Mouse (Mus musculus) right cerebral cortex, postnatal 36 days (tissue): ENCODE measurements around the gene Tgif2.
"Not testable (repeated sequence)": the region's sequence is repeated elsewhere in the genome, so short reads cannot be mapped to it uniquely, and the experiment has no call there.

Source experiments
- DNase-seq, 2 experiments: peaks; one replicate each; pipeline ENCODE4 v3.0.0; 2022; ENCODE audit warnings: low spot score in 2 of 2, mixed read lengths in 1 of 2

Gene Tgif2

DNA sequence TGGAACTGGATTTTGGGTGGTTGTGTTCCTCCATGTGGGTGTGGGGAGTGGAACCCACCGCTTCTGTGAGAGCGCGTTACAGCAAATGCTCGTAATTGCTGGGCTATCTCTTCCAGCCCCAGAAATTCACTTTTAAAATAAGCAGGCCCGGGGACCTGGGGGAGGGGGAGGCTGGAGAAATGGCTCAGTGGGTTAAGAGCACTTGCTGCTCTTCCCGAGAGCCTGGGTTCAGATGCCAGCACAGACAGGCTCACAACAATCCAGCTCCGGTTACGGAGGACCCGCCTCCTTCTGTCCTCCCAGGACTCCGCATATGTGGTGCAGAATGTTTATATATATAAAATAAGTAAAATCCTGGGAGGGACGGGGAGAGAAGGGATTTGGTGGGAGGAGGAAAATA, 2.9 kb downstream of the Tgif2 start:
- no peak for DNase-seq

DNA sequence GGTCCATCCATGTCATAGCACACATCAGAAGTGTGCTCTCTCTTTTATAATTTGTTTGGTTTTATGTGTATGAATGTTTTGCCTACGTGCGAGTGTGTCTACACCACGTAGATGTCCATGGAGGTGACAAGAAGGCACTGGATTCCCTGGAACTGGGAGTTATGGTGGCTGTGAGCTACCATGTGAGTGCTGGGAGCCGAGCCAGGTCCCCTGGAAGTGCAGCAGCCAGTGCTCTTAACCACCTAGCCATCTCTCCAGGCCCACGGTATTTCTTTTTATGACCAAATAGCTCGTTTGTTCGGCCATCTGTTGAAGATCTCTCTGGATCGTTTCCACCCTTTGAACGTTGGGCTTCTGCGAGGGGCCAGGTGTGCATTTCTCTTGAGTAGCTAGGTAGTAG, 3.5 kb downstream of the Tgif2 start:
- DNase-seq: no peak

DNA sequence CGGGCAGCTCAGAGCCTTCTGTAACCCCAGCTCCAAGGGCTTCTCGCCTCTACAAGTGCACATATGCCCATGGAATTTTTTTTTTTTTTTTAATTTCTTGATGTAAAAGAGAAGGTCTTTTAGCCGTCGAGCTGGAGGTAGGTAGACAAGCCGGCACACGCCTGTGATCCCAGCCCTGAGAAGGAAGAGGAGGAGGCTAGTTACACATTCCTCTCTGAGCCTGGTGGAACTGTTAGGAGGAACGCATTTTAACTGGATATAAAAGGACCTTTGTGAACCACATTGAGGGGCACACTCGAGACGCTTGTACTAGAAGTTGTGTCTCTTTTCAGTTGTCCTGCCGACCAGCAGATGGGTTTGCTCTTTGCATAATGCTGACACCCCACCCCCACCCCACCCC, 4.9 kb downstream of the Tgif2 start:
- DNase-seq: no peak

DNA sequence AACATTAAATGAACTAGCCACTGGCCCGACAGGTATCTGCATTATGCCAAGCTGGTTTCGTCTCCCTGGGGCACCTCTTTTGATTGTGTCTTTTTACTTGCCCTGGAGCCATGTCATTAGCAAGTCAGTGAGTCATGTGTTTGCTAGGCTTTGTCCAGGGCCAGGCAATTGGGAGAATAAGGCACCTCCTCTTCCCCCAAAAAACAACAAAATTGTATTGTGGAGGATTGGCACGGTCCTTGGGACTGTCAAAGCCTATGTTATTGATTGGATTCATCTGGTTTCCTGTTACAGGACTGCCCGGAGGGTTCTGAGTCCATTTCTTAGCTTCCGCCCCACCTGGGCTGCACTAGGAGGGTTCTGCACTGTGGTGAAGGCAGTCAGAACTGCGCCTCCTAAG, 7.8 kb downstream of the Tgif2 start:
- no peak for DNase-seq

DNA sequence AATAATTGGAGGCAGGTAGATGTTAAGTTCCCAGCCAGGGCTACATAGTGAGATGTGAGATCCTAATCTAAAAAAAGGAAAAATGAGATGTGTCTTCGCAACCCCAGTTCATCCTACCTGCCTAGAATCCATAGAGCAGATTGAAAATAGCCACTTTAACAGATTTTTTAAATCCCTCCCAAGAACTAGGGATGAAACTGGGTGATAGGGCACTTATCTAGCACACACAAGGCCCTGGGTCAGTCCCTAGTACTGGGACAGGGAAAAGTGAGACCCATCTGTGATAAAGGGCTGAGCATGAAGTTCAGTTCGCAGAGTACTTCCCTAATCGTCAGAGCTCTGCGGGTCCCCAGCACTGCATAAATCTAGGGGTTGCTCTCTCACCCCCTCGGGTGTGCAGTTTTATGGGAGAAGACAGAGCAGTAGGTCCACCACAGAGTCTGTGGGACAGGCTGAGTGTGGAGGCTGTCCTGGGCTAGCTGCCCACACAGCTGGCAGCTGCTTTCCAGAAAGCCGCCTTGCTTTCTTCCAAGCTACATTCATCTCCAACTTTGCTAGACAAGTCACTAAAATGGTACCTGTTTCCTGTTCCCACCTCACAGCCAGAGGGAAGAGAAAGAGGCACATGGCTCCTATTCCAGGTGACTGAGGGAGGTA, 8.8 kb downstream of the Tgif2 start:
- DNase-seq: no peak

DNA sequence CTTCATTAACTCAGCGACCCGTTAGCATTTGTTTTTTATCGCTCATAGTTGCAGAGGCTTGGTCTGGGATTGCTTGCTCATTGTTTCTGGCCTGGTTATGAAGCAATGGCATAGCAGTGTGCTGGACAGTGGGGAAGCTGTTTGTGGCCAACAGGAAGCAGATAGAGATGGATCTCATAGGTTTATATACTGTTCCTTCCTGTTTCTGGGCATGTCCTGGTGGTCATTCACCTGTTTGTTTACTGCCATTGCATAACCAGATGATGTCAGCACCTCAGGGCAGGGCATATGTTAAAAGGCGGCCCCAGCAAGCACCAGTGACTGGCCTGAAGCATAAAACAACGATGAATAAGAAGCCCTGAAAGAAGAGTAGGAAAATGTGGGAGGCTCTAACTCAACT, 10.7 kb downstream of the Tgif2 start:
- DNase-seq: no peak

DNA sequence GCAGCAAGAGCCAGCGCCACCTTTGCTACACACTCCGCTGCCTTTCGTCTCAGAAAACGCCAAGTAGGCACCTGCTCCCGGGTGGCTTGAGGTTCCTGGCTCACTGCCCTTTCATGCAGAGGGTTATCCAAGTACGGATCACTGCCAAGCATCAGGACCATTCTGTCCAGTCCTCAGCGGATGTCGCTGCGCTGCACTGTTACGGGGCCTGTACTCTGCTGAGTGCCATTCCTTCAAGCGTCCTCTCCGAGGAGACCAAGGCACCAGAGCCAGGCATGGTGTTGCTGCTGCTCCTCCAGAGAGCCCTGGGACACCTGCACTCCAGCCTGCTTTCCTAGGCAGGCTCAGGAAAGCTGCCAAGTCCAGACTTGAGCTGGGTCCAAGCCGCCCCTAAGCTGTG, 13.8 kb downstream of the Tgif2 start:
- not testable (repeated sequence) for DNase-seq

DNA sequence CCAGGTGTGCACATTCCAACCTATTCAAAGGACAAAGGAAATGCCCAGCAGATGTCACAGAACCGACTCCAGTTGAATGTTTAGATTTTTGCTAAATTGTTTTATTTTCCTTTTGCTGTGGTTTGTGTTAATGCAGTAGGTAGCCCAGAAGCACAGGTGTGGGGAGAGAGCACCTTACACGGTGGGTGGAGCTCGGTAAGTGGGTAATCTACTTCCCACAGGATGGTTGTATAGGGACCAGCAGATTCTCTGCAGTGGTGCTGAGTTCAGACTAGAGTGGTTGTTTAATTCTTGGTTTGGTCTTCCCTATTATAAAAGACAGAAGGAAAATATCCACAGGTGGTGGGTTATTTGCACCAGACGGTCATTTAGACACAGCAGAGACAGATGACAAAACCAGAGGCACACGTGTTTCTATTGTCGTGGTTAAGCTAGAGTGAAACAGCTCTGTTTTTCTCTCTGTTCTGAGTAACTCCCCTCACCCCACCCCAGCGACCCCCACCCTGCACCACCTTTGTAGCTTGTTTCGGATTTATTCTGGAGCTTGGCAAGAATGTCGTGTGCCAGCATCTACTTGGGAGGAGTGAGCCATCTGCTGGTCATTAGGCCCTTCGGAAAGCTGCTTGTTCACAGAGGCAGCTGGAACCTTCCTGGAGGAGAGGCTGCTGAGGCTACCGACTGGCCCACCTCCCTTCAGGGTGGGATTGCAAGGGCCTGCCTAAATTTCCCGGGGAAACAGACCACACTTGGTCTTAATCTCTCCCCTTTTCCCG, 14.4 kb downstream of the Tgif2 start:
- DNase-seq: not testable (repeated sequence)

DNA sequence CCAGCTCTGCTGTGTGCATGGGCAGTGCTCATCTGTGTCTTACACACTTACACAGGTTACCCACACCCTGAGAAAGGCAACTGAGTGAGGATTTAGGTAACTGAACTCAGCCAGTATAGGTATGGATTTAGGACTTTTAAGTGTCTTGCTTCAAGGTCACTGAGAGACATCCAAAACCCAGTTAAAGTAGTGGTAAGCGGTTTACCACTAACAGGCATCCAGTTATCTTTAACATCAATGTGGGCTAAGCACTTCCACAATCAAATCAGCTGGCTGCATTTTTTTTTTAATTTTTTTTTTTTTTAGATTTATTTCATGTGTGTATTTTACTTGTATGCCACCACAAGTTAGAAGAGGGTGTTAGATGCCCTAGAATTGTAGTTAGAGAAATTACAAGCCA, 16.5 kb downstream of the Tgif2 start:
- no peak for DNase-seq

DNA sequence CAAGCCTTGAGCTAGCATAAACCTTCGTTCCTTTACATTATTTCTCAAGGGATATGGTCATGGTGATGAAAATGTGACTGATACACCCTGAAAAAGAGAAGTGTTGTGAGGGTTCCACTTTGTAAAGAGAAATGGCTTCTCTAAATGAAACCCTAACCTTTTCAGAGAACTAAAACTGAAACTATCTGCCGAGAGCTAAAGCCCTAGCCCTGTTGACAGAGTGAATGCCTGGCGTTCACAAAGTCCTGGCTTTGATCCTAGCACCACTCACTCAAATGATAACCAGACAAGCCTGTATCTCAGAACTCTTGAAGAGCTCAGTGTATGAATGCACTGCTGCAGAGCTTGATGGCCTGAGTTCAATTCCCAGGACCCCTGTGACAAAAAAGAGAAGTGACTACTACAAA, 17.6 kb downstream of the Tgif2 start:
- no peak for DNase-seq

DNA sequence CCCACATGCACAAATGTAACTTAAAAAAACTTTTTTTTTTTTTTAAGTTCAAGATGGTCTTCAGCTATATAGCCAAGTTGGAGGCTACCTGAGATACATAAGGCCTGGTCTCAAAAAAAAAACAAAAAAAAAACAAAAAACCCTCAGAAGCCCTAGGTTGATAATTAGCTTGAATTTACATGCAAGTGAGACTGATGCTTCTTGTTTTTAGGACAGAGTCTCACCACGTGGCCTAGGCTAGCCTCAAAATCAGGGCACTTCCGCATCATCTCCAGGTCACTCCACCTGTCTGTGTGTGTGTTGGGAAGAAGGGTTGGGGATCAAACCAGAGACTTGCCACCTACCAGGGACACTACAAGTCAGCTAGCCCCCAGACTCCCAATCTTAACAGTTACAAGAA, 18.0 kb downstream of the Tgif2 start, which contains the start of gene 4930518I15Rik:
4930518I15Rik (minus strand) TSS at position 112 of the 400 bp plus-strand sequence.
- DNase-seq: no peak

DNA sequence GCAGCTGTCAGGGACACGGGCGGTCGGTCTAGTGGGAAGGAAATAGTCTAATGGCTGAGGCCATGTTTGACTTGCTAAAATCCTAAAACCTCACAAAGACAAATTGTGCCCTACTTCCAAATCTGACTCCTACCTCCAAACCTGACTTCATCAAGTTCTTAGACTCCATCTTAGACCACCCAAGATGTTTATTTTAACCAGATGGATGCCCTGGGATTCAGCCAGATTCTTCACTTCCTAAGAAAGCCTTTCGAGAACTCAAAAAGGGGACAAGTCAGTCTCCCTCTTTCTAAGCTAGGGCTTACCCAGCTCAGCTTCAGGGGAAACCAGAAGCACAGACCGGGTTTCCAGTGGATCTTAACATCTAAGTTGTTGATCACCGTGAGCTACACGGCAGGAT, 18.9 kb downstream of the Tgif2 start:
- no peak for DNase-seq

DNA sequence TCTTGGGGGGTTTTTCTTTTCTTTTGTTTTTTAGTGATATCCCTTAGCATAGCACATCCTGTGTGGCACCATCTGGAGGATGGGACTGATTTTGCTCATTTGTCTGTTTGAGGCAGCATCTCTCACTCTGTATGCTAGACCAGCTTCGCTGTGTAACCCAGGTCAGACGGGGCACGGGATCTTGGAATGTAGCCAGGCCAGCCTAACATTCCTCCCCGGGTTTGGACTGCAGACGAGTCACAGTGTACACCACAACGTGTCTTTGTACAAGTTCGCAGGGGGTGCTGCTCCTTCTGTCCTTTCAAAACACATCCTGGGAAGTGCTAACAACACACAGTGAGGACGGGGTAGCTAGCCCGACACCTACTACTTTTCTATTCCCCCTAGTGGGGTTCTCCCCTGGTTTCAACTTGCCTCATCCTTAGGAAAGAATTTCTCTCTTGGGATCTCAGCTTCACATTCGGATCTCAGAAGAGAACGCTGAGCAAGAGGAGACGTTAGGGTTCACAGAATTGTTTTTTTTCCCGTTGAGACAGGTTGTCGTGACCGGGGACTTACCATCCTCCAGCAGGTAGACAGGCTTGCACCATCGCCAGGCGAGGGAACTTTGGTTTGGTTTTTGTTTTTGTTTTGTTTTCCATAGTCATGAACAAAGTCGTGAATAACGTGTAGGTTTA, 22.4 kb downstream of the Tgif2 start:
- DNase-seq: no peak

DNA sequence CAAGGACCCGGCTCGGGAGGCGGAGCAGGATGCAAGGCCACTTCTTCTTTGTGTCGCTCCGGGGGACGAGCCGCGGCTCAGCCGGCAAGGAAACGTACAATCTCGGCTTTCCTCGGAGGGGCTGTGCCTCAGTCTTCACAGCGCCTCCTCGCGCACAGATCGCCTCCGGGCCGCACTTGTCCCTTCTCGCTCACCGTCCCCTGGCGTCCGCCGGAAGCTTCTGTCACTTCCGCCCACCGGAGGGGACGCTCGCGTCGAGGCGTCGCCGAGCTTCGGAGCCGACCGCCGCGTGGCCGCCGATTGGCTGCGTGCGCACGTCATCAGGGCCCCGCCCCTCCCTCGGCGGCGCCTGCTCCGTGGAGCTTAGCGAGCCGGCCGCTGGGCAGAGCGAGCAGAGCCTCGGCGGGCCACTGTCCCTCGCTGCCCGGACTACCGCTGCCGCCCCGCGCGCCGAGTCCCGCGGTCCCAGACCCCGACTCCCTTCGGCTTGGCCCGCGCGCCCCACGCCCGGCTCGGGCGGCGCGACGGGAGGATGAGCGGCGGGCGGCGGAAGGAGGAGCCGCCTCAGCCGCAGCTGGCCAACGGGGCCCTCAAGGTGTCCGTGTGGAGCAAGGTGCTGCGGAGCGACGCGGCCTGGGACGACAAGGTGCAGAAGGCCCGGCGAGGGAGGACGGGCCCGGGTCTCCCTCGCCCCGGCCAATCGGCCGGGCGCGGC, 23.1 kb downstream of the Tgif2 start, which contains the start of gene Rab5if:
Rab5if (plus strand) TSS at position 357 of the 715 bp plus-strand sequence.
- DNase-seq: peak; percentile 95 to 96

DNA sequence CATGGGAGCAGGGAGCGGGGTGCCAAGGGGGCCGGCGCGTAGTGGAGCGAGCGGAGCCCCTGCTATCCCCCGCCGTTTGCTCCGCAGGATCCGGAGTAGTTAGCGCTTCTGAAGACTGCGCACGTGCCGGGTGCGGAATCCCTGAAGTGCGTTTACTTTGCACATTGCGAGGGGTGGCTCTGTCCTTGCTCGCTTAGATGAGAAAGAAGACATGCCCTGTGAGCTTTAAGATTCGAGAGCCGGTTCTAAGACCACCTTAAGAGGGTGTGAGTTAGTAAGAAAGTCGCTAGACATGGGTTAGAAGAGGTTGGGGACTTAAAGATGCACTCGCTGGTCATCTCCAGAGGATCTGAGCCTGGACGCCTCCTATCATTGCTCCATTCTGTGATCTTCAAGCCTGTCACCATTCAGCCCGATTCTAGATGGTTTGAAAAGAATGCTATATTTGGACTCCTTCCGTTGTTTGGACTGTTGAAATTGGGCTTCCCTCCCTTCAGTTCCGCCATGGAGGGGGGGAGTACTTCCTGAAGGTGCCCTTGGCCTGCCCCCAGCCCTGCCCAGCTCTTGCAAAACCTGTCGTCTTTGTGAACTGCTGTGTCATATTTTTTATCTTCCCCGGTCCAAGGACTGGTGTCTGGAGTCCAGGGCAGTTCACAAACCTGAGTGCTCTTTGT, 23.8 kb downstream of the Tgif2 start:
- DNase-seq: no peak

DNA sequence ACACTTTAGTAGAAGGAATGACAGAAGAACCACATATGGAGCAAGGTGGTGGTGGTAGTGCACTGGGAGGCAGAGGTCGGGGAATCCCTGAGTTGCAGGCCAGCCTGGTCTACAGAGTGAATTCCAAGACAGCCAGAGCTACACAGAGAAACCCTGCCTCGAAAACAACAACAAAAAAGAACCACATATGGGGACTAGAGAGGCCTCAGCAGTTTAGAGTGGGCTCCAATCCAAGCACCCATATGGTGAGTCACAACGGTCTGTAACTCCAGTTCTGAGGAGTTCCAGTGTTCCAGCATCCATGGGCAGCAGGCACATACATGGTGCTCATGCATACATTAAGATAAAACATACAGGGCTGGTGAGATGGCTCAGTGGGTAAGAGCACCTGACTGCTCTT, 24.7 kb downstream of the Tgif2 start:
- DNase-seq: no peak

DNA sequence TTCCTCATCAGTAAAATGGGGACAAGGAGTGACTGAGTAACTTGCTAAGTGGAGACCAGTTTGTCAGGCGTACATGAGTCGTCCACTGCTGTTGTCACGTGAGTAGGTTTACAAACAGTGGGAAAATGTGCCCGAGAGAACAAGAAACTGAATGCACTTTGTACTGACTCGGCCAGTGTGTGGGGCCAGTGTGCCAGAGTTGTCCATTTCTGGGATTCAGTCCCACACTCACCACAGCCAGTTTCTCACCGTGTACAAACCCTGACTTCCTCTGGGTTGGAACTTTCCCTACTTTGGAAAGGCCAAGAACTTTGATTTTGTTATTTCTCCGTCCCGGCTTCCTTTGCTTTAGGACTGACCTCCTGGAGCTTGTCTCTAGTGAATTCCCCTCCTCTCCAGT, 29.2 kb downstream of the Tgif2 start:
- no peak for DNase-seq

DNA sequence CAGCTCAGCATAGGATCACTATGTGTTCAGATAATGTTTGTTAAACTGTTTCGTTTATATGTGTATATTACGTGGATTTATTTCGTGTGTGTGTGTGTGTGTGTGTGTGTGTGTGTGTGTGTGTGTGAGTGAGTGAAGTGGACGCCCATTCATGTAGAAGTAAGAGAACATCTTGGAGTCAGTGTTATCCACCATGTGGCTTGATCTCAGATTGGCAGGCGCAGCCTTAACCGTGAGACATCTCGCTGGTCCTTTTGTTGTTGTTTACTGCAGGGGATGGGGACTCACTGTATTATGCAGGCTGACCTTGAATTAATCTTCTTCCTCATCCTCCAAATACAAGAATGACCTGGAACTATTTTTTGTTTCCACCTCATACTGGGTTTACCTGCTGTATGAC, 29.7 kb downstream of the Tgif2 start:
- DNase-seq: no peak

DNA sequence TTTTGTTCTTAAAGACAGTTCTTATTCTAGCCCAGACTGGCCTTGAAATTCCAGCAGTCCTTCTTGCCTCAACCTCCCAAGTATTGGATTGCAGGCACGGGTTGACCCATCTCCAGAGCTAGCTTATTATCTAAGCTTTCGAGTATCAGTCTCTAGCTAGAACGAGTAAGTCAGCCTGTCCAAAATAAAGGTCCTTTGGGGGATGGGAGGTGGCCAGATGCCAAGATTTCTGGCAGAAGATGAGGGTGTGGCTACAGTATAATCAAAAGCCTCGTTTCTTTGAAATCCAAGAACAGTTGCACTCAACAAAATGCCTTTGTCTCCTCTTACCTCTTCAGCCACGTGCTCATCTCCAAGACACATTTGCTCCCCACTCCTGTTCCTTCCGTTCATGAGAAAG, 30.7 kb downstream of the Tgif2 start:
- DNase-seq: no peak

DNA sequence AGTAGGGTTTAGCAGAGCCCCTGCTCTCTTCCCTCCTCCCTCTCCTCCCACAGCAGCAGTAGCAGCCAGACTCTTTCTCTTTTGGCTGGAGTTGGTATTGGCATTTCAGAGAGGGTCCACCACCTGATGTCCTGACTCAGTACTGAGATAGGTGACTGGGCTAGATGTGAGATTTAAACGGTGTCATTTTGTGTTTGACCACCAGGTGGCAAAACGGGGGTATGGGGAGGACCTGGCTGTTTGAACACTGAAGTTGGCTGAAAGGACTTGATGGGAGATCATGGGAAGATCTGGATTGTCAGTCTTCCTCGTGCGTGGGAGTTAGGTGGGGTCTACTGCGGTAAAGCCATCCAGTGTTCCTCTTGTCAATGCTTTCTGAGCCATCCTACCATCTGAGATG, 33.8 kb downstream of the Tgif2 start:
- no peak for DNase-seq

DNA sequence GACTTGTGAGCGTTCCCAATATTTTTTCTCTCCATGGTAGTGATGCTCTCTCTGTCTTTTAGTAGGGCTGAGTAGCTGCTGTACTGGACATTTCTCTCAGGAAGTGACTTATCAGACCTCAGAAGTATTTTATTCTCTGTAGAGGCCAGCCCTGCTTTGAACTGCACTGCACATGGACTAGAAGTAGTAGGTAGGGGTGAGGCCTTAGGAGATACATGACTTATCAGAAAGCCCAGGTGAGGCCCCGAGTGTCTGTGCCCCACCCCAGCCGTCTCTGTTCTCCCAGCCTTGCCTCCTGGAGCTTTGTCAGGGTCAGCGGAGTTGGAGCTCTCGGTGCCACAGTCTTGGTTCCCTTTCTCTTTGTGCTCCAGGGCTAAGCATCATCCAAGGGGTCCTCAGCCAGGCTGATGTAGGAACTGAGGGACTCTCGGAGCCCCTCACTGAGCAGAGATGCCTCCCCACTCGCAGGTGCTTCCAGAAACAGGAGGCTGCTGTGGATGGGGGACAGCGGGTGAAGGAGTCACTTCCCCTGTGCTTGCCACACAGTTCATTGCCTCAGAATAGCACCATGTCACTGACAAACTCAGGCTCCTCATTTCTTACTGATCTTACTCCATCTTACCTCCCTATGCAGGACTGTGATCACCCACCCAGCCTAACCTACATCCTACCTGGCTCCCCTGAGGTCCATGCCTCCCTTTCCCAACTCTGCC, 34.4 kb downstream of the Tgif2 start:
- no peak for DNase-seq
